Mouse (Mus musculus) lung, postnatal 0 days (tissue): ENCODE data around the gene Ksr2.

ENCODE experiments used
- CTCF ChIP-seq: IDR thresholded peaks from 2 replicates; pipeline ENCODE4 v1.5.1; 2016; ENCODE audit warnings: antibody characterized with exemption, mild to moderate bottlenecking
- EP300 ChIP-seq: IDR thresholded peaks from 2 replicates; pipeline ENCODE4 v1.6.1; 2016; ENCODE audit warnings: antibody characterized with exemption, mild to moderate bottlenecking, control low read depth

GRCm38 (mm10) chr5:117399281-117399680 lies 14.5 kb upstream of the Ksr2 start:
- TF ChIP-seq EP300 (no peak), CTCF (no peak)
